Mouse (Mus musculus): ENCODE measurements around the gene Phf21b. TPM values are rescaled to one million over a fixed set of nuclear protein-coding genes. Genes with fewer than 3 reads are reported as not detected.

Phf21b gene
- total and polyA plus RNA-seq, 2 experiments from 2014 or later, result 0.04 to 0.05 TPM

DNA sequence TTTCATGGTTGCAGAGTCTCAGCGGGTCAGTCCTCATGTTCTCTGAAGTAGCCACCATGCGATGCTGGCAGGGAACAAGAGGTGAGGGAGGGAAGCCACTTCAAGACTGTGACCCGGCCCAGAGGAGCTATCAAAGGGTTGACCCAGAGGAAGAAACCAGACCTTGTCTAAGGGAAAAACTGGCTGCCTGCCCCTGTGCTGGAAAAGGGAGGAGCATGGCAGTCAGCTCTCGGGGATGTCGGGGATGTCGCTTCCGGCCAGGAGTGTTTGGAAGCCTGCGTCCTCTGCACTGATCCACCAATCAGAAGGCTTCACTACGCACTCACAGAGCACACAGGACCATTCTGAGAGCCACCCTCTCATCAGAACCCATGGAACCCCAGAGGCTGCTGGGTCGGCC is 12.8 kb downstream of the Phf21b start:
- no peaks in the 10 kb centered on the region for H3K36me3 ChIP-seq (replicated peaks; ENCODE audit: control insufficient read depth, insufficient read depth, low read length)
- DNase-seq (ENCODE audit: low spot score) (no peak), ATAC-seq (ENCODE audit: insufficient read depth, low read depth) (no peak)
- H3K9ac ChIP-seq (replicated peaks; ENCODE audit: low read depth, low read length), result no peak overlapping the region
- no peak overlapping the region for H3K27ac ChIP-seq (ENCODE audit: low read depth)
- no peak overlapping the region for H3K4me2 ChIP-seq (ENCODE audit: low read depth, low read length)
- H3K4me3 ChIP-seq (ENCODE audit: low read depth, low read length), result no peak overlapping the region
- H3K27me3 ChIP-seq (ENCODE audit: control insufficient read depth, insufficient read depth, low read length), result no peaks in the 10 kb centered on the region
- TF ChIP-seq EP300 (IDR thresholded peaks at IDR 0.05; ENCODE audit: low read depth), result no peak
- no peak for TF ChIP-seq CTCF (IDR thresholded peaks at IDR 0.05; ENCODE audit: low read depth)
- H3K4me1 ChIP-seq (ENCODE audit: control insufficient read depth, insufficient read depth), result peaks cover 7% of the 10 kb centered on the region; the same call in 1 of the 2 replicates
- 66% methylated on average over 10 of the region's 10 CpGs for WGBS
- no peaks in the 10 kb centered on the region for H3K9me3 ChIP-seq (replicated peaks; ENCODE audit: control insufficient read depth, low read length)

DNA sequence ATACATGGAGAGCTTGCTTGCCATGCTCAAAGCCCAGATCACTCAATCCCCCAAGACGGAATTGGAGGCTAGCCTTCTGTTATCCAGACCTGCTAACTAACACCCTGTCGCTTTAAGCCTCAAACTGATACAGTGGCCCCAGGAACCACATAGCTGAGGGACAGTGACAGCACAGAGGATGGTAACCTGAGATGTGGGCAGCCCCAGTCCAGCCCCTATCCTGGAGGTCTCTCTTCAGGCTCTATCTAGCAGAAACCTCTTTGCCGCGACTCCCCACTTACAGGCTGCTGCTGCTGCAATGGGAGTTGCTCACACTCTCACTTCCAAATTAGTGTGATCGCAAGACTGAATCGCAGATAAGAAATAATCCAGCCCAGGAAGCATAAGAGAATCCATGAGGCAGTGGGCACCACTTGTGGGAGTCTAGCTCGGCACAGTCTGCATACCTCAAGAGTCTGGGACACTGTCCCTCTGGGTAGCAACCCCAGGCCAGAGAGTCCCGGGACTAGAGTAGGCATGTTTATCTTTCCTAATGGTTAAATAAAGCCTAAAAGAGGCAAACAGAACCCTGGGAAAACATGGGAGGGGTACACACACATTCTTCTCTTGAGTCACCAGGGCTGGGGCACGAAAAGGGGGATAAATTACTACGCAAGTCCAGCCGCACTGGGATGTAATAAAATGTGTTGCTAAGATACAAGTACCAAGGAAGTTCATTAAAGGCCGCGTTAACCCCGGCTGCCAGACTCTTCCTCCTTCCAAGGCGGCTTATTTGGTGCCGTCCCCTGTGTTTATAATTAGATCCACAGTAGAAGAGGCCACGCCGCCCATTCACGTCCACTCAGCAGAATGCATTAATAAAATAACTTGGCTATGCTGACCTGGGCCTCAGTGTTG is 13.7 kb downstream of the Phf21b start:
- WGBS, result 29% methylated on average over 19 of the region's 19 CpGs
- Histone ChIP-seq H3K4me1 (ENCODE audit: control insufficient read depth, insufficient read depth) (peaks cover 7% of the 10 kb centered on the region; the same call in 1 of the 2 replicates), H3K27me3 (ENCODE audit: control insufficient read depth, insufficient read depth, low read length) (no peaks in the 10 kb centered on the region), H3K4me2 (ENCODE audit: low read depth, low read length) (no peak overlapping the region), H3K4me3 (ENCODE audit: low read depth, low read length) (no peak overlapping the region), H3K9me3 (replicated peaks; ENCODE audit: control insufficient read depth, low read length) (no peaks in the 10 kb centered on the region), H3K27ac (ENCODE audit: low read depth) (no peak overlapping the region), H3K36me3 (replicated peaks; ENCODE audit: control insufficient read depth, insufficient read depth, low read length) (no peaks in the 10 kb centered on the region), H3K9ac (replicated peaks; ENCODE audit: low read depth, low read length) (no peak overlapping the region)
- DNase-seq (ENCODE audit: low spot score) (no peak), ATAC-seq (ENCODE audit: insufficient read depth, low read depth) (no peak)
- no peak for TF ChIP-seq CTCF (IDR thresholded peaks at IDR 0.05; ENCODE audit: low read depth)
- TF ChIP-seq EP300 (IDR thresholded peaks at IDR 0.05; ENCODE audit: low read depth), result no peak

GRCm38 (mm10) chr15:84840560-84840959 is 15.3 kb downstream of the Phf21b start:
- no peak overlapping the region for H3K4me3 ChIP-seq (ENCODE audit: low read depth, low read length)
- WGBS, result 65% methylated on average over 3 of the region's 3 CpGs
- H3K36me3 ChIP-seq (replicated peaks; ENCODE audit: control insufficient read depth, insufficient read depth, low read length), result no peaks in the 10 kb centered on the region
- H3K4me1 ChIP-seq (ENCODE audit: control insufficient read depth, insufficient read depth), result peaks cover 7% of the 10 kb centered on the region; the same call in 1 of the 2 replicates
- no peak overlapping the region for H3K9ac ChIP-seq (replicated peaks; ENCODE audit: low read depth, low read length)
- ATAC-seq (ENCODE audit: insufficient read depth, low read depth) (no peak), DNase-seq (ENCODE audit: low spot score) (no peak)
- TF ChIP-seq EP300 (IDR thresholded peaks at IDR 0.05; ENCODE audit: low read depth), result no peak
- TF ChIP-seq CTCF (IDR thresholded peaks at IDR 0.05; ENCODE audit: low read depth), result no peak
- H3K27me3 ChIP-seq (ENCODE audit: control insufficient read depth, insufficient read depth, low read length), result no peaks in the 10 kb centered on the region
- H3K27ac ChIP-seq (ENCODE audit: low read depth), result no peak overlapping the region
- no peak overlapping the region for H3K4me2 ChIP-seq (ENCODE audit: low read depth, low read length)
- H3K9me3 ChIP-seq (replicated peaks; ENCODE audit: control insufficient read depth, low read length), result no peaks in the 10 kb centered on the region

- TF ChIP-seq EP300 (IDR thresholded peaks at IDR 0.05; ENCODE audit: low read depth) (no peak), CTCF (IDR thresholded peaks at IDR 0.05; ENCODE audit: low read depth) (no peak)
- no peak for ATAC-seq (ENCODE audit: insufficient read depth, low read depth)
- Histone ChIP-seq H3K4me1 (ENCODE audit: control insufficient read depth, insufficient read depth) (peaks cover 7% of the 10 kb centered on the region; the same call in 1 of the 2 replicates), H3K4me3 (ENCODE audit: low read depth, low read length) (no peak overlapping the region), H3K27me3 (ENCODE audit: control insufficient read depth, insufficient read depth, low read length) (no peaks in the 10 kb centered on the region), H3K9me3 (replicated peaks; ENCODE audit: control insufficient read depth, low read length) (no peaks in the 10 kb centered on the region), H3K9ac (replicated peaks; ENCODE audit: low read depth, low read length) (no peak overlapping the region), H3K36me3 (replicated peaks; ENCODE audit: control insufficient read depth, insufficient read depth, low read length) (no peaks in the 10 kb centered on the region), H3K27ac (ENCODE audit: low read depth) (no peak overlapping the region), H3K4me2 (ENCODE audit: low read depth, low read length) (no peak overlapping the region)
- no peak for DNase-seq (ENCODE audit: low spot score)
- 71% methylated on average over 3 of the region's 3 CpGs for WGBS
Measured at GRCm38 (mm10) chr15:84839521-84839920, 16.3 kb downstream of the Phf21b start.

GRCm38 (mm10) chr15:84837896-84838295 is 18.0 kb downstream of the Phf21b start:
- ATAC-seq (ENCODE audit: insufficient read depth, low read depth) (no peak), DNase-seq (ENCODE audit: low spot score) (no peak)
- Histone ChIP-seq H3K27me3 (ENCODE audit: control insufficient read depth, insufficient read depth, low read length) (no peaks in the 10 kb centered on the region), H3K9ac (replicated peaks; ENCODE audit: low read depth, low read length) (no peak overlapping the region), H3K4me3 (ENCODE audit: low read depth, low read length) (no peak overlapping the region), H3K4me2 (ENCODE audit: low read depth, low read length) (no peak overlapping the region), H3K36me3 (replicated peaks; ENCODE audit: control insufficient read depth, insufficient read depth, low read length) (no peaks in the 10 kb centered on the region), H3K27ac (ENCODE audit: low read depth) (no peak overlapping the region), H3K4me1 (ENCODE audit: control insufficient read depth, insufficient read depth) (peaks cover 5% of the 10 kb centered on the region; the same call in 1 of the 2 replicates), H3K9me3 (replicated peaks; ENCODE audit: control insufficient read depth, low read length) (no peaks in the 10 kb centered on the region)
- no peak for TF ChIP-seq EP300 (IDR thresholded peaks at IDR 0.05; ENCODE audit: low read depth)
- no peak for TF ChIP-seq CTCF (IDR thresholded peaks at IDR 0.05; ENCODE audit: low read depth)
- WGBS, result 70% methylated on average over 6 of the region's 6 CpGs

Measured in heart, postnatal 0 days (tissue).